Mouse (Mus musculus) embryo, embryonic 10.5 days (tissue): ENCODE measurements around the gene Crim1.

ENCODE experiments used
- DNase-seq: peaks from one replicate; pipeline ENCODE4 v3.0.0-alpha.2; 2015; ENCODE audit warnings: low spot score

Crim1 gene

DNA sequence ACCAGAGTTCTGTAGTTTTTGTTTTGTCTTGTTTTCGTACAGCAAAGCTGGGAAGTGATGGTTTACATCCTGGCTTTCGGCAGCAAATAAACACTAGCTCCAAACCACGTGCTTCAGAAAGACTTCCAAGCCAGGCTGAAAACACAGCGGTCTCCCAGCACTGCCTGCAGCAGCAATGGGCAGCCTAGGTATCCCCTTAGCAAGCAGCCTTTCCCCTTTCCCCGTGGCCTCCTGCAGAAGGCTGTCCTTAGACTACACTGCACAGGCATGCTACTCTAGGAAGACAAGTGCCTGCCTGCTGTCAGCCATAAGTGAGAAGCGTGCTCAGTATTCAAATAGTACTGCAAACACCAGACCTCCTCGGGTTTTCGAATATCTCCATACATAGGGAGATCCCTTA is 176.5 kb downstream of the Crim1 start:
- DNase-seq, result no peak

DNA sequence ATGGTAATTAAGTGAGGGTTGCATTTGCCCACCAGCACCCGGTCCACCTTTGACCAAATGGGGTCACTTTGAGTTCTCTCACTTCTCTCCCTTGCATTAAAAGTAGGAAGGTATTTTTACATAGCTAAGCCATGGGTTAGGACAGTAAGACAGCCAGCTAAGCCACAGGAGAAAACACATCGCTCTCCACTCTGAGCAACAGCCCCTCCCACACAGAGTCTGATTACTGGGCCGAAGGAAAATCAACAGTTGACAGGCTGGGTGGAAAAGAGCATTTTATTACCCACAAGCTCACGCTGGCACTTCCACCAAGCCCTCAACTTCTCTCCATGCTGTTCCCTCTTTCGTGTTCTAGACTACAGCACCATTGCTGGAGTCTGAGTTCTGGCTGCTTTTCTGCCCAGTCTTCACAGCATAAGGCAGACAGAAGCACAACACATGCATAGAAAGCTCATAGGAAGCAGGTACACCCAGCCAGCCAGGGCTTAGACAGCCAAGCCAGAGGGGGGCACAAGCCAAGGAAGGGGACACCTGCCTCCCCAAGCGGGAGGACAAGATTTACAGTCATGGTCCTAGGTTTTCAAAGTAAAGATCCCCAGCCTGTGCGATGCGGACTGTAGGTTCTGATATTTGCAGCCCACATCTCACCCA is 179.2 kb downstream of the Crim1 start:
- DNase-seq, result no peak

DNA sequence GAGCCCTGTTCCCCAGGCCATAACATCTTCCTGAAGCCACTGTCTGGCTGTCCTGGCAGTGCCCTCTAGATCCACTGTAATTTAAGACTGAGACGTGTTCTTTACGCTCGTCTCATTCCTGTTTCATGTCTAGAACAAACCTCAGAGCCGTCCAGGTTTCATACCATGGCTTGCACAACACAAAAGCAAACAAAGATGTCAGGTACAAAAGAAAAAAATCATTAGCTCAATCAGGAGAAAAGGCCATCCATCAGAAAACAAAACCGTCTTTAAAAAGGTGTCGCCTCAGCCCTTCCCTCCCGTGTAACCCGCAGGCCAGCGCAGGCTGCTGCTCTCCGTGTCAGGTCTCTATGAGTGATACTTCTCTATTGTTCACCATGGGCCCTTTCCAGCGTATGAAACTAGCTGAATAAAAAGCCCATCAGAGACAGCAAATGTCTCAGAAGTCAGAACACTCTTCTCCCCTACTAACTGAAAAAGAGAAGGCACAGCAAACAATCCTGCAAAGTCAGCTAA is 179.7 kb downstream of the Crim1 start:
- no peak for DNase-seq

DNA sequence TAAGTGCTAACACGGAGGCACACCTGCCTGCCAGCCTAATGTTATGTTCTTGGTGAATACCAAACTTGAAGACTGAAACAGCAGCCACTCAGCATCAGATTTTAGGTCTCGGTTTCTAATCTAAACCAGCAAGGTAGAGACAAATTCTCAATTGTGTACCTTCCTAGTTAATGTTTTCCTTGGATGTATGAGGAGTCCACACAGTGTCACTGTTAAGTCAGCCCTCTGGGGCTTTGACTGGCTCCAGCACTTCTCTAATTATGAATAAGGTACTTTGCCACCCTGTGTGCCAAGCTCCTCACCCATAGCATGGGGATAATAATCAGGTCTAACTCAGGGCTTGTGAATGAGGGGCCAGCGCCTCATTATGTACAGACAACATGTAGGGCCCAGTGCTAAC is 182.3 kb downstream of the Crim1 start:
- DNase-seq, result no peak

DNA sequence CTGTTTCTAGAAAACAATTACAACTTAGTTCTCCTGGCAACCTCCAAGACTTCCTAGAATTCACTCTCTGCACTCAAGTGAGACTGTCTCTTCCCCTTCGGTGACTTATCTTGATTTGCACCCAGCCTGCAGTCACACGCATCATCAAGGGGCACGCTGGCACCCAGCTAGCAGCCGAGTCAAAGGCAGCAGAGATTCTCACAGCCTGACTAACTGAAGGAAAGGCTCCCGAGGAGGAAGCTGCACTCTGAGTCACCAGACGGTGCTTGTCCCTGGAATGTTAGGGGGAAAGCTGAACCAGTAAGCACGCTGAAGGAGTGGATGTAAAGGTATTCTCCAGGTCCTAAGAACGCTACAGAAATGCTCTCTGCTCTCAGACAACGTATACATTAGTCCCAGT is 187.6 kb downstream of the Crim1 start:
- no peak for DNase-seq

DNA sequence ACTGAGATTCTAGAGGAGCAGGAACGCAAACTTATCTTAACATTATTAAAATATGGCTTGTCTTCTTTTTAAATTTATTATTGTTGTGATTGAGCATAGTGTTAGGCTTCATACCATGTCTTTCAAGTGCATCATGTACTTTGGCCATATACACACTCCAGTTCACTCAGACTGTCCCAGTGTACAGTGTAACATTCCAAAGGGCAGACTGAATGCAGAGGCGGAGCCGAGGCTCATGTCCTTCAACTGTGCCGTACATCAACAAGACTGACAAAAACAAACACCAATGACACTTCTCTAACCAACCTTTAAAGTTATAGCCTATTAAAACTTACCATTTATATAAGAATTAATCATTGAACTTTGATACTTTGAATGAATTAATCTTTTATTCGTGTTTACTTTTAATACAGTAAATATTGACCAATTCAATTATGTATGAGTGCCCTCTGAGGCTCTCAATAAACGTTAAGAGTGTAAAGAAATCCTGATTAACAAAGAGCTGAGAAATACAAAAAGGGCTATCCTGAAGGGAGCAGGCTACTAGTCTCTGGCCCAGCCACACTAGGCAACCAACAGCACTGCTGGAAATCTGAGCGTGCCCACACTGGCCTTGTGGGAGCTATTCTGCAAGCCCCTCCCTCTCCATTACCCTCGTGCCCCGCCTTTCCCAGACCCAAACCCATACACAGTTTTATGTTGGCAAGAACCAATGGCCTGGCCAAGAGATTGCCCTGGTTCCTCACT is 188.2 kb downstream of the Crim1 start:
- no peak for DNase-seq

DNA sequence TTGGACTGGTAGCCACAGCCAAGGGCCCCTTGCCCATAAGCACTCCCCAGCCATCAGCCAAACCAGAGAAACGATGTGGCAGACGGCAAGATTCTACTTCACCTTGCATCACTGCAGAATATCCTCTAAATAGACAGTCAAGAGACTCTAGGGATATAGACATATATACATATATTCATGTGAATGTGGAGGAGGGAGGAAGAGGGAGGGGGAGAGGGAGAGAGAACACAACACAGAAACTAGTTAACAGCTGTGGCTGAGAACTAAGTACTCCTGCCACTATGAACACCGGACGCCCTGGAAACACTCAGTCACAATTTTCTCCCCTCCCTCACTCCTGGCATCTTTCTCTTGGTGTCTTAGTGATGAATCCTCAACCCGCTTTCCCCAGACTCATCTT is 189.5 kb downstream of the Crim1 start:
- no peak for DNase-seq

DNA sequence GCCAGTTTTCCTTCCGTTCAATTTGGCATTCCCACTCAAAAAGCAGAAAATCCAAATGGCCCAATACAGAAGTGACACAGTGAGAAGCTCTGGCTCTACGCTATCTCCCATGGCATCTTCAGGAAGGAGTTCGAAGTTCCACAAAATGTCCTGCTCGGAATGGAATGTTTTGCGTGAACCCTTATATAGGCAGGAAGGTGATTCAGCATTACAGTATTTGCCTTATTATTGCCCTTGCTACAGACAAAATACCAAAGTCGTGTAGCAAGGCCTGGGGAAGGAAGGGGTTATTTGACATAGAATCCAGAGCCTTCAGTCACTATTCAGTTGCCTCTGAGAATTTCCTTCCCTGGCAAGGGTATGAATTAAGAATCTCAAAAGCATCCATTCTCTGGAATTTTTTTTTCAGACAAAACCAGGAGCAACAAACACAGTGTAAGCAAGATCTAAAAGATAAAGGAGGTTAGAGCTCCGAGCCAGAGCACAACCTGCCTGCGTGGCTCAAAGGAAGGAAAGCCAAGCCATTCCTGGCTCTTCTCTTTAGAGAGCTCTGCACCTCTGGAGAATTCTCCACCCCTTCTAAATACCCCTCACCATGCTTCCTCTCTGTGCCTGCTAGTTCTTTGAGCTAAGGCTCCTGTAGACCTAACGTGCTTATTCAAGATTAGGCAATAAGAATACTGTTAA is 192.5 kb downstream of the Crim1 start:
- no peak for DNase-seq

DNA sequence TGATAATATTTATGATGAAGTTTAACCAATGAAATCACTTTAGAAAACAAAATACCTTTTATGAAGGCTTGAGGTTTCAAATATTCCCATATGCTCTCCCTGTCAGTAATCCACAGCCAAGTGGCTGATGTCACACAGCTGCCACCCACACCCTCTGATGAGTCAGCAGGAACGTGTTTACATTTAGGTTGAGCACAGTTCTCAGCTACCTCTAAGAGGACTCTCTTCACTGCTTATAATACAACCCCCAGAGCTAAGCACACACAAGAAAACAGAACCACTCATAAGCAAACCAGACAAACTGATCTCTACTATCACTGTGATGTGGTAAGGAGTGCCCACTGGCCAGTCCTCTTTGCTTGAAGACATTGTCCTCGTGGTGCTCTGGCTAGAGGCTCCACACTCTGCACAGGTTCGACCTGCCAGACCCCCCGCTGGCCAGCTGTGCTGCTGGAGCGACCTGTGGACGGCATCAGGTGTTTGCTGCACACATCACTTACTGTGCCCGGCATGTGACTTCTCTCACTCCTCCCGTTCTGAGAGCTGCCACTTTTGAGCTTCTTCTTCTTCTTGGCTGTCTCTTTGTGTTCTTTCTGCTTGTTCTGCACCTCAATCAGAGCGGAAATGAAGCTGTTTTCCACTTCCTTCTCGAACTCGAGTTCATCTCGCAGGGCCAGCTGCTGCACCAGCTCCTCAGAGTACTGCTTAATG is 200.2 kb downstream of the Crim1 start:
- no peak for DNase-seq

DNA sequence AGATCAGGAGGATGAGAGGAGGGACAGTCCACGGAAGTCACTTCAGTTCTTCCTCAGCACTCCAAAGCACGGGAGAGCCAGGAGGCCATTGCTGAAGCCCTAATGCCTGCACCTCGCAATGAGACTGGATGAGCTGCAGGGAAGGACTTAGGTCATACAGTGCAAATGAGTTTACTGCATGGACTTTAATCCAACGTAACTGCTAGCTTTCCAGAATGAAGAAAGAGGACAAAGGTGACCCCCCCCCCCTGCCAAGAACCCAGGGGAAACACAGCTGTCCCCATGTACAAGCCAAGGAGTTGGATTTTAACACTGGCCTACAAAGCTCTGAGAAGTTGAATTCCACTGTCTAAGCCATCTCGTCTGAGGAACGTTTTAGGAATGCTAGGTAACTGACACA is 201.3 kb downstream of the Crim1 start:
- no peak for DNase-seq

DNA sequence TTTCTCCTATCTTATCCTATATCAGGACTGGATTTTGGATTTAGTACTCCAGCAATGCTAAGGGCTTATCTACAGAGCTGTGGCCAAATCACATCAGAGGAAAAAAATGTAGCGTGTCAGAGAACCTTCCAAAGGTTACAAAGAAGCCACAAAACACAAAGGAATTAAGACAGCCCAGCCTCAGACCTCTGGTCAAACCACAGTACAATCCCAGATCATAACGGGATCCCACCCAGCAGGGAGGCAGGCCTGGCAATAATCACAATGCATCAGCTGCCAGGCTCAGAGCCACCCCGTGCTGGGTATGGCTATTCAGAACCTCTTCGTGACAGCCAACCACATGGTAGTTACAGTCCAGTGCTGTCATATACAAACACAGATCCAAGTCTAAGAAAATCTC is 201.7 kb downstream of the Crim1 start:
- no peak for DNase-seq

DNA sequence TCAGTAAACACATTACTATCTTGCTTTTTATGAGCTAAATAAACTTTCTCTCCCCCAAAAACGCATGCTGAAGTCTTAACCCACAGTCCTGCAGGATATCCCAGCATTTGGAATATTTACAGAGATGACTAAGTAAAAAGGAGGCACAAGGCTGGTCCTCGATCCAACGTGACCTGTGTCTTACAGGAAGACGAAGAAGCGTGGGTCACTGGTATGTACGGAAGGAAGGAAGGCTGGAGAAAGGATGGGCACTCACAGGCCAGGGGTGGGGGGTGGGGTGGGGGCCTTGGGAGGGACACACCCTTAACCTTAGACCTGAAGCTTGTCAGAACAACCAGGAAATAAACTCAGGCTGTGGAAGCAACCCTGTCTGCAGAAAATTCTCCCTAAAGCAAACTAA is 202.1 kb downstream of the Crim1 start:
- DNase-seq, result no peak

DNA sequence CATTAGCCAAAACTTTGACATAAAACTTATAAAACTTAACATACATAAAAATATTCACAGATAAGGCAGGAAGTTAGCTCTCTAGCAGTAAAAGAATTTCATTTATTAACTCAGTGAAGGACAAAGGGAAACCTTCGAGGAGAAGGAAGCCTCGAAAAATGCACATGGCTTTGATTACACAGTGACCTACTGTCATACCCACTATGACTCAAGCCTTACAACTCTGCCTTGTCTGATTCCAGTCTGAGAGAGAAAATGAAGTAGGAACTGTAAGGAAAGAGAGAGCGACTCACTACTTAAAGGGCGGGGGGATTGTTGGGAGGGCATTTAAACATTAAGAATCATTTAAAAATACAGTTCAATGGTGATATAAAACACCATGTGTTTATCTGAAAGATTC is 203.2 kb downstream of the Crim1 start:
- DNase-seq, result no peak

DNA sequence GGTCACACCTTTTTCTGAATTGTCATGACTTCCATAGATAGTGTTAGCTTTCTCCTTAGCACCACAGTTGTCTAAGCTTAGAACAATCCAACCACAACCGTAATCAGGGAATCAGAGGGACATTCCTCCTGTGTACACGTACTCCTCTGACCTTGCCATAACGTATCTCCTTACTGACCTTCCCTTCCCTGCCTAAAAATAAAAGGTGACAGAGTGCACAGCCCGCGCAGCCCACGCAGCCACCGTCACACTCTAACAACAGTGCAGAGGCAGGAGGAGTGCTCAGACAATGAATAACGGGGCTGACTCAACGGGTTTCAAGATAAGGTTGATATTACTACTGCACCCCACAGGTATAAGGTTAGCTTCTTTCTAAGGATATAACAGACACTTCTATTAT is 203.8 kb downstream of the Crim1 start:
- DNase-seq, result no peak

DNA sequence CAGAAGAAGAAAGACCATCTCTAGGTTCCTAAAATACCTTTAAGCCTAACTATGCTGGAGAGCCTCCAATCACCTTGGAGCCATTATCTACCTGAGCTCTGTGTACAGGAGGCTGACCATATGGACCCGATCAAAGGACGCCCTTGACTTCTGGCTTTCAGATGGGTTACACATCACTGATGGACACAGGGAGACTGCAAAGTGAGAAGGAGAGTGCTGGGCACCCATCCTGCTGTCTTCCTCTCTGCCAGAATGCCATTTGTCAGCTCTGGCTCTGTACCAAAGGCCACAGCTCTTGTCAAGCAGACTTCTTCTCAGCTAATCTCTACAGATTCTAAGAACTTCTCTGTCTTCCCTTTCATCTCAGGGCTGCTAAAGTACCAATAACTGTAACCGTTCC is 205.3 kb downstream of the Crim1 start:
- DNase-seq, result no peak

DNA sequence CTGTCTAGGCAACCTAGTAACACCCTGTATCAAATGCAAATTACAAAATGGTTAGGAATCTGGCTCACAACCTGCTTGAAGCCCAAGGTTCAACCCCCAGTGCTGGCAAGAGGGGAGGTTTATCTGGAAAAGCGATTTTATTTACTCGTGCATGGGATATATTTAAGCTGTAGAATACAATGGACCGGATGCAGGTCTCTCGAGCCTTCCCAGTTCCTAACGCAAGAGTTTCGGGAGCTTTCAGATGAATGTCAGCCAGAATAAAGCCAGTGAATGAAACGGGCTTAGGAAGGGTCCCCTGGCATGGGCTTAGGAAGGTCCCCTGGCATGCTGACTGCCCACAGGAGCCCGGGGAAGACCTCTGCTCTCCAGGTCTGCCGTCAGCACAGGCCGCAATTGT is 206.8 kb downstream of the Crim1 start:
- DNase-seq, result no peak

DNA sequence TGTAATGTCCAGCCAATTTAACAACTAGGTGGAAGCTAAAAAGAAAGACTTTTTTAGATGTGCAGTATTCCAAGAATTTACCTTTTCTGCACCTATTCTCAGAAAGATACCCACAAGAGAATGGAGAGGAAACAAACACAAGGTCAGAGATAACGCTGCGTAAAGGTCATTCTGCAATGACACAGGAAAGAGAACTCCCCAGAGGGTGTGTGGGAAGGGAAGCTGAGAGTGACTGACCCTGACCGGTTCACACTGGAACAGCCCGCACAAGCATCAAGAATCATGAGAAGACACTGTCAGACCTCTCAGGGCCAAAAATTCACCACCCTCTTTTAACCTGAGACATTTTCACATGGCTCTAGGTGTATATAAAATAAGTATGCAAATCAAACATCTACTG is 207.5 kb downstream of the Crim1 start:
- DNase-seq, result peak; percentile 29

DNA sequence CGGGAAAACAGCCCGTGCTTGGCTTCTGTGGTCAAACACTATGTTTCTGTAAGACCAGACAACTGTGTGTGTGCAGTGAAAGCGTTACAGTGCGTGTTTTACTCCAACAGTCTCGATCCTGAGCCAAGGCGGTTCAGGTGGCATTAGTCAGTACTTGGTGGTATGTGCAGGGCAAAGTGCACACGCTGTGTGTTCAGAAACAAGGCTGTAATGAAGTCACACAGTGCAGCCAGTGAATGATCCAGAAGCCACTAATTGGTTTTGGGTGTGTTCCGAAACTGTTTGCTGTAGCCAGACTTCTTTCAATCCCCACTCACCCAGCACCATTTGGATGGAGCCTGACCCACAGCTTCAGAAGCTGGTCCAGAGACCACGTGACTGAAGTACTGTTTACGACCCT is 208.3 kb downstream of the Crim1 start:
- no peak for DNase-seq

DNA sequence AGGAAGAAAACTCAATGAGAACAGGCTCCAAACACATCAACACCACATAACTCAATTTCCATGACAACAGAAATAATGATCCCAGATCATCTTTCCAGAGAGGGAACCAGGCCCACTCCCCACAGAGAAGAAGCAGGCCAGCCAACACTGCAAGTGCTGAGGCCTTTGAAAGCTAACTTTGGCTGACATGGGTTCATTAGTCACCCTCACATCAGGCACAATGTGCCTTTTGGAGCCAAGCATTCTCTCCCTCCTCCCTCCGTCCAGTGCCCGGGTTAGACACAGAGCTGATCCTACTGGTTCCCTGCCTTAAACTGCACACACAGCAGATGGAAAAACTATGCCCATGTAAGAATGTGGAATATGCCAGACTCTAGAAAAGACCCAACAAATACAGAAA is 209.9 kb downstream of the Crim1 start:
- peak; percentile 33 for DNase-seq

DNA sequence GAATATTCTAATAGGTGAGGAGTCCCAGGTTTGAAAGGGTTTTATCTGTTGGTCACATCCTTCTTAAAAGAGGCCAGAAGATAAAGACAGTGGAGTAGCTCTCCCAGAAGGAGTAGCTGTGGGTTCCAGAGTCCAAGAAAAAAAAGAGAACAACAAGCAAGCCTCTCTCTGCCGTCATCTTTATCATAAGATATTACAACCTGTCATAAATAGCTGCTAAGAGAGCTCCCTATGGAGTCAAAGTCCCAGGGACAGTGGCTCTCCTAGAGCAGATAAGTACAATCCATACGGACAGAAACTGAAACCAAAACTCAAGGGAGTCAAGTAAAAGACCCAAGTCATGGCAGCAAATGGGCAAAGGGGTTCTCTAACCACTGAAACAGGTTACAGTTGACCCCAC is 215.2 kb downstream of the Crim1 start:
- no peak for DNase-seq

DNA sequence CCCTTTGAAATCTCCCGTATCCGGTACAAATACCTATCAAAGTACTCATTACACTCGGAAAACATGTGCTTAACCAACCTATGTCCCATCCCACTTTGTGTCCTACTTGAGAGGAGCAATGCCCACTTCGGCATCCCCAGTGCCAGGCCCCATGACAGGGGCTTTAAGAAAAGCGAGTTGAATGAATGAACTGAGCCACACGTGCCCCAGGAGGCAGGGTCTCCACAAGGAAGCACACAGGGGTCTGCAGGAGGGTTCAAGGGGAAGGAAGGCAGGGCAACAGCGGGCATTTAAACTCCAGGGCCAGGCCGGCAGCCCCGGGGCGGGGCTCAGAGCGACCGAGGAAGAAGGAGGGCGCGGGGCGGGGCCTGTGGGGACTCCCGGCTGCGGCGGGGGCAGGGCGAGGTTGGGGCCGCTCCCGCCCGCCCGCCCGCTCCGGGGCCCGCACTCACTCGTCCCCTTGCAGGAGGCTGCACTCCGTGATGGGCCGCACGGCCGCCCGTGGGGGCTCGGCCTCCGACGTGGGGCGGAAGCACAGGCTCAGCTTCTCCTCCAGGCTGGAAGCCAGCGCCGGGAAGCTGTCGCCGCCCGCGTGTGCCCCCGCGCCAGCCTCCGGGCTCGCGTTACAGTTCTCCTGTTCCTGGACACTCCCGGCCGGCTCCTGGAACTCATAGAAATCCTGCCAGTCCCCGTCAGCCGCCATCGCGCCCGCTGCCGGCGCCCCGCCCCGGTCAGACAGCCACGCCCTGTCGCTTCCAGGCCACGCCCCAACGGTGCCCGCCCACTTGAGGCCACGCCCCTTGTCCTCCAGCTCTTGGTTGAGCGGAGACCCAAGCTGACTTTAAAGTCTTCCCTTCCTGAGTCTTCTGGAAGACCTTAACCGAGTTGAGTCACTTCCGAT is 217.6 kb downstream of the Crim1 start, which contains the start of gene Fez2:
Gene Fez2, minus strand, starts transcription at position 772 of the 901 bp plus-strand sequence.
- DNase-seq, result peak; percentile 91
